Mouse (Mus musculus): ENCODE measurements at regions not wholly inside any gene's neighbourhood (a gene's known extent, or its start where the extent isn't known, plus 50 kb on each side); places are given as distances from the start of the nearest gene placed in this dataset.
"Not testable (repeated sequence)": the region's sequence is repeated elsewhere in the genome, so short reads cannot be mapped to it uniquely, and the experiment has no call there.

GRCm38 (mm10) chr12:10445738-10446137 is 55.2 kb downstream of the Rdh14 start:
- no peak for DNase-seq (ENCODE audit: low spot score in 2 of 2)

DNA sequence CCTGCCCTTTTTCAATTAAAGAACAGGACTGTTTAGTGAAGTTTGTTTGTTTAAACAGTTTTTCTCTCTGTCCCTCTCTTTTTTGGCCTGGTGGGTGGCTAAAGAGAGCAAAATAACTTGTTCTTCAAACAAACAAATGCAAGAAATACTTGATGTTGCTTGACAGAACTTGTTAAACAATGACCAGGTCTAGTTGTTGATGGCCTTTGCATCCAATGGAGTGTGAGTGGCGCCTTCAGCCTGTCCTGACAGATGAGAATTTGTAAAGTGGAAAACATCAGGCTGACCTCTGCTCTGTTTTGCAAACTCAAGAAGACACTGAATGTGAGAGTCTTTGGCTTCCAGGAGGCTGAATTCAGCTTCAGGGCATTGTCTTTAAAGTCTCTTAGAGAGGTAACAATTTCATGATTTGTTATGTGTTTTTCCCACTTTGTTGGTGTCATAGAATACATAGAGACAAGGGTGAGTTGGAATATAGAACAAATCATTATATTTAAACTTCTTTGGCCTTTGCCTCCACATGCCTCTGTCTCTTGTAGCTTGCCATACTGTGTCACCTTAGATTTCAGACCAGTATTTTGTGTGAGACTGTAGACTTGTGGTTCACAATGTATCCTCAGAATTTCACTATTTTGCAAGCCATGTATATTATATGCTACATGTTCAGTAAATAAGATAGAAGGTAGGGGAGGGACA is 67.5 kb downstream of the Rdh14 start:
- no peak for DNase-seq (ENCODE audit: low spot score in 2 of 2)

GRCm38 (mm10) chr12:10461796-10462195 is 71.2 kb downstream of the Rdh14 start:
- no peak for DNase-seq (ENCODE audit: low spot score in 2 of 2)

DNA sequence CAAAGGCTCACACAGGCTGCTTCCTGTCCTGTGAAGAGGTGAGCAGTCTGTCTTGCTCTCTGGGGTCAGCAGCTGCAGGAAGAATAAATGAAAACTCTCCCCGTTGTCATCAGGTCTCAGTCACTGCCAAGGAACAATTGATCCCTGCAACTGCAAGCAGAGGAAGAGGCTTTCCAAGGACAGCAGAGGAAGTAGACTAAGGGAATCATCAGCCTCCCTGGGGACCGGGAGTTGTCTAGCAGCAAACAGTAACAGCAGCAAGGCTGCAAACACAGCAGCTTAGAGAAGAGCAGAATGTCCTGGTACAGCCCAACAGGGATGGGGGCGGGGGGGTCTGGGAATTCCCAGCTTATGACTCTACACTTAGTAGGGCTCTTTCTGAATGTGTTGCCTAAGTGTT is 72.4 kb downstream of the Rdh14 start:
- peak; percentile 35 to 69 for DNase-seq (ENCODE audit: low spot score in 2 of 2)

DNA sequence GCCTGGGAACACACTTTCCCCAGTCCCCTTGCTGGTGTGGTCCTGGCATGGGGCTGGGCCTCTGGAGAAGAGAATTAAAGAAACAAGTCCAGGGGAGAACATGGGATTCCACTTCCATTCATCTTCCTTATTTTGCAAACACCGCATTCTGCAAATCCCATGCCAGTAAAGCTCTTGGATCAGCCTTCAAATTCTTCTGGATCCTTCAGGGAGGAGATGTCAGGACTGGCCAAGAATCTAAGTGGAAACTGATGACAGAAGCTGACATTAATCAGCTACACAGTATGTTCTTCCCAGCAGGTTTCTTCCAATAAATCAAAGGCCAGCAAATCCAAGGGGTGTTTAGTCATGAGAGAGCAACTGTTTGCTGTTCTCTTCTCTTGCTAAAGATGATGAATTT is 83.4 kb downstream of the Rdh14 start:
- no peak for DNase-seq (ENCODE audit: low spot score in 2 of 2)

DNA sequence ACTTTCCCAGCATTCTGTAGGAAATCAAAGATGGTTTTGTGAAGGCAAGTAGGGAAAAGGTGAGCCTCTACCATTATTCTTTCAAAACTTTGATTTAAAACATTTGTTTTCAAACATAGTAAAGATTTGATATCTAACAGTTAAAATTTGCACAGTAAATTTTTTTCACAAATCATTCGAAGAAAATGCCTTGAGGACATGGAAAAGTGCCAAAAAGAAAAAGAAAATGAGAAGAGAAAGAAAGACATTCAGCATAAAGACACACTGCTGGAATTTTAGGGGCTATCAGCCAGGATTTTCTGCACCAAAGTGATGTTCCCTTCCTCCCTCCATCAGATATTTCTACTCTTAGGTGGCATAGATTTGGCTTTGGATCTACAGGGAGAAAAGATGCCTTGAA is 90.2 kb downstream of the Rdh14 start:
- DNase-seq (ENCODE audit: low spot score in 2 of 2), result no peak

DNA sequence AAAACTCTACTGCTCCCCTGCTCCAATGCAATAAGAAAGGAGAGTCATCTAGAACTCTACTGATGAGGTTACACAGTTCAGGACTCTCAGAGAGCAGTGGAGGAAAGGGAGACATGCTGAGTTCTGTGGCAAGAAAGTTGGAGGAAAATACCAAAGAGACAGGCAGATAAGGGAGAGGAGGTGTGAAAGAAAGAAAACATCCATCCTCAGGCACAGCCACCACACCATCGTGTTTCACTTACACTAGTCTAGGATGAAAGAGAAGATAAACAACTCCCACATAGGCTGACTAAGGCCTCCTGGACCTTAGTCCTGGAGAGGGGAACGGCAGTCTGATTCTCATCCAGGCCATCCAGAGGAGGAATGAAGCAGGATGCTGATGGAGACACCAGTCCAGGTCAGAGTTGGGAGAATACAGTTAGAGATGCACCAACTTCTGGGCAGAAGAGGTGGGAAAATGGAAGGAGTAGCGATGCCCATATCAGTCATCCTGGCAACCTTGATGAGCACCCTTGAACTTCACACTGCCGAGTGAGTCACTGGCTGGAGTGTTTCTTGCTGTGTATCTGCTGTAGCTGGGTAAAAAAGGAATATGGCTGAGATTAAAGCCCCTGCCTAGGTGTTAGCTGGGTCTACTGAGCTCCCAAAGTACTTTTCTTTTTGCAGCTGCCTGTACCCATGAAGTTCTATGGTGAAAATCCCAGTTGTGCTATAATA is 91.9 kb downstream of the Rdh14 start:
- no peak for DNase-seq (ENCODE audit: low spot score in 2 of 2)

DNA sequence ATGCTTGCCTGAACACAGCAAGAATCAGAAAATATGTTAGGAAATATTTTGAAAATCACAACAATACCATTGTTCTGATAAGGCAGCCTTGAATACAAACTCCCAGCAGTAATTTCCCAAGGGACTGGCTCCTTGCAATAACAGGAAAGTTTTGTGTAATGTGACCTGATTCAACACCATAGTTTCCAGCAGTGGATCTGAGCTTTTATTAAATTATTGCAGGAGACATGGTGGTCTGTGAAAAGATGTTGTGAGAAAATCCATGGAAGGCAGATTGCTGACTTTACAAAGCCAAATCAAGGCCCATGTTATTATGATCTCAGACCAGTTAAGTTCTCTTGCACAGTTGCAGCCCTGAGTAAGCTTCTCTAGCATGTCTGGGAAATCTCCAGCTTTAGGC is 116.1 kb downstream of the Rdh14 start:
- no peak for DNase-seq (ENCODE audit: low spot score in 2 of 2)

DNA sequence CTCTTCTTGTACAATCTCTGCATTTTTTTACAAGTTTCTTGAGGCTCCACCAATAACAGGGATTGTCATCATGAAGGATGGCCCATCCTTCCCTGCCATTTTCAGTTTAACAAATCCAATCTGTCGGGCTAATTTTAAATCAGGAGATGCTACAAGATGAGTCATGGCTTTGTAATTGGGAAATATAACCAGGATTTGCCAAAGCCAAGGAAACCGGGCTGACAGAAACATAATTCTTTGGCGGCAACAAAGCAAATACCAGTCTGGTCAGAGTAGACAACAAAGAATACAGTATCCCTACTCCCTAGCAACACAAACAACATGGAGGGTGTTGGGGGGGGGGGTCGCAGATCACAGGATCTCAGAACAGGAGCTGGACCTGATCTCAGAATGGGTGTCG is 123.0 kb downstream of the Rdh14 start:
- no peak for DNase-seq (ENCODE audit: low spot score in 2 of 2)

- DNase-seq (ENCODE audit: low spot score in 2 of 2), result peak in 1 of 2 experiments; percentile 9
These were observed 123.7 kb downstream of the Rdh14 start for GRCm38 (mm10) chr12:10514278-10514677.

- no peak for DNase-seq (ENCODE audit: low spot score in 2 of 2)
These were observed 134.1 kb downstream of the Rdh14 start for GRCm38 (mm10) chr12:10524509-10525286.

- no peak for DNase-seq (ENCODE audit: low spot score in 2 of 2)
These were observed 135.4 kb downstream of the Rdh14 start for GRCm38 (mm10) chr12:10525934-10526333.

DNA sequence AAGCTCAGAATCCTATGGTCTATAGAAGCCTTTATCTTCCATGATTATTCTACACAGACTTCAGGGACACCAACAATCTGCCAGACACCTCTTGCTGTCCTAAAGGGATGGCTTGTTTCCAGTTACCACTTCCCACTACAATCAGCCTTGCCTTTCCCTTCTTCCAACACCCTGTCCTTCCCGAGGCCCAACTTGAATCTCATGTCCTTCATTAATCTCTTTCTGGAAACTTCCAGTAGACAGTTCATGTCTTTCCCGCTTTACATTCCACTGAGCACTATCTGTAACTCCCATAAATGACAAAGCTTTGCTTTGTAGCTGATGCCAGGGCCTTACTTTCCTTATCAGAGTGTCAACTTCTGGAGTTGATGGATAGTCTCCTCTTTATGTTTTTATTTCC is 138.5 kb downstream of the Rdh14 start:
- no peak for DNase-seq (ENCODE audit: low spot score in 2 of 2)

- DNase-seq (ENCODE audit: low spot score in 2 of 2), result no peak
These were observed 140.4 kb downstream of the Rdh14 start for GRCm38 (mm10) chr12:10530996-10531395.

GRCm38 (mm10) chr12:10533971-10534370 is 143.4 kb downstream of the Rdh14 start:
- DNase-seq (ENCODE audit: low spot score in 2 of 2), result no peak

DNA sequence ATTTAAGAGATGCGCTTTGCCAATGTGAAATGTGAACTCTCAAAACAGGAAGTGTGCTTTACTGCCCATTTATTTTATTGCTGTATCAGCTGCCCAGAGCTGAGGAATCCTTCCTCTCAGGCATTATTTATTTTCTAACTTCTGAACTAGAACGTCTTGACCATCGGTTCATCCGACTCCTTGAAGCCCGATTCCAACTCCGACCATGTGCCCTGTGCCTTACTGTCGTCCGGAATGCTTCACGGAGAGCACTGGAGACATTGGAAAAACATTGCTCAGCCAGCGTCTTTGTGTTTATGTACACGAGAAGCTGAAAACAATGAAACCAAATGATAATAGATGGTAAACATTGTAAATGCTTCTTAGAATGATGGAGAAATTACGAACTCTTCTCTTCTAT is 145.7 kb downstream of the Rdh14 start:
- DNase-seq (ENCODE audit: low spot score in 2 of 2), result no peak

- peak; percentile 27 to 66 for DNase-seq (ENCODE audit: low spot score in 2 of 2)
These were observed 146.5 kb downstream of the Rdh14 start for GRCm38 (mm10) chr12:10537069-10537468.

- DNase-seq (ENCODE audit: low spot score in 2 of 2), result no peak
These were observed 159.1 kb downstream of the Rdh14 start for GRCm38 (mm10) chr12:10549481-10550201.

DNA sequence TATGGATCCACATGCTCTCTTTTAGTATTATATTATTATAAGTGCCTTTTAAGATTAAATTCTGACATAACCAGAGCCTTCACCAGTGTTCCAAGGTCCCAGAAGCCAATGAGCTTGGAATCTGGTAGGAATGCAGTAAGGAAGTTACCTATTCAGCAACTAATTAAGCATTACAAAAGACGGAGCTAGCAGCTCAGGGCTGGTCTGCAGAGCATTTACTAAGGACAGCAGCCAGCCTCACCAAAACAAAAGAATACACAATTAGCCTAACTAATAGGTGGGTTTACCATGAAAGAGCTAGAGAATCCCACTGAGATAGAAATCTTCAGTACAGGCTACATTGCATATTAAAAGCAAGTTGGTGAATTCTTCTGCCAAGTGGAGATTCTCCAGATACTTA is 164.1 kb downstream of the Rdh14 start:
- not testable (repeated sequence) for DNase-seq (ENCODE audit: low spot score in 2 of 2)

DNA sequence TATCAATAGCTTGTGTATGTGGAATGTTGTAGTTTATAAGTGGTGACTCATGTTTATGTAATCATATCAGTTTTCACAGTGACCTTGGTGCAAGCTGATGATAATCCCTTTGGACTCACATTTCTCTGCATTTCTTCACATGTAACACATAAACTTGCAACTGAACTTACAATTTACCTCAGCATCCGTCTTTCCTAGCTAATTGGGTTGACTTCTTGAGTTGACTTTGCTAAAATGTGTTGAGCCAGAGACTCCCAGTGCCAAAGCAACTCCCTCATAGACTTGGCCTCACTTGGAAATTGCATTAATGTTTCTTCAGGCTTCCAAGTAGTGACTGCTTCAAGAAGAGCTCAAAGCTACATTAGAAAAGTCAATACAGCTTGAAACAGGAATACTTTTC is 172.4 kb downstream of the Rdh14 start:
- DNase-seq (ENCODE audit: low spot score in 2 of 2), result no peak

GRCm38 (mm10) chr12:10567881-10568280 is 177.3 kb downstream of the Rdh14 start:
- DNase-seq (ENCODE audit: low spot score in 2 of 2), result no peak
